Mouse (Mus musculus) brain, embryonic 18.5 days (tissue): Measurements from ENCODE around the gene Heatr6.

ENCODE experiments used
- DNase-seq: peaks from one replicate; pipeline ENCODE4 v3.0.0-alpha.2; 2012; ENCODE audit warnings: low read depth, low spot score

The Heatr6 gene

DNA sequence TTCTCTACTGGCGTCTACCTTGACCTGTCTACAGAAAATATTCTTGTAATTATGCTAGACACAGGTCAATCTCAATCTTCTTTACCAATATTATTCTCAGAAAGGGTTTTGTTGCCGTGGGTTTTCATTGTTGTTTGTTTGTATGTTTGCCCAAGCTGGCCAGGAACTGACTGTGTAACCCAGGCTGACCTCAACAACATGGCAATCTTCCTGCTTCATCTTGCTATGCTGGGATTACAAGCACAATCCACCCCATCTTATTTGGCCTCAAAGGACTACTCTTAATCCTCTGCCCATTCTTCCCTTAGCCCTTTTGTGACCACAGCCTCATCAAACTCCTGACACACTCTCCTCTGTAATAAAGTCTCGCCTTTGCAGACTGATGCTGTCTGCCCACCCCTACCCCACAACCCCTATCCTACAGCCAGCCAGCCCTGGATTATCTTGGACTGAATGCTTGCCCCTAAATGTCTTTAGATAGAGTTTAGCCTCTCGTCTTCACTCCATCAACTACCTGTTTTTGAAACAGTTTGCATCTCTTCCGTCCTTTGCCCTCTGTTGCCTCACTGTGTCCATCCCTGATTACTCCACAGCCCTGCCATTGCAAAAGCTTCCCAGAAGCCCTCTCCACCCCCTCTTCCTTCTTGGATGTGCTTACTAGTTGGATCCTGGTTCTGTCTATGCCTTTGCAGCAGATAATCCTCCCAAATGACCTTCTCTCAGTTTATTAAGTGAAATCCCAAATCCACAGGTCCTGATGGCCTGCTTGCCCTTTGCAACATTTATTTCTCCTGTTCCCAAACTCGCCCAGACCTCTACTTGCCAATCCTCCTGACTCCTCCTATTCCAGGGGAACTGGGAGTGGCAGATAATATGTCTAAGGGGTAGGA is 5.9 kb upstream of the Heatr6 start:
- no peak for DNase-seq

GRCm38 (mm10) chr11:83754227-83754626 is 731 bp downstream of the Heatr6 start:
- DNase-seq: no peak

DNA sequence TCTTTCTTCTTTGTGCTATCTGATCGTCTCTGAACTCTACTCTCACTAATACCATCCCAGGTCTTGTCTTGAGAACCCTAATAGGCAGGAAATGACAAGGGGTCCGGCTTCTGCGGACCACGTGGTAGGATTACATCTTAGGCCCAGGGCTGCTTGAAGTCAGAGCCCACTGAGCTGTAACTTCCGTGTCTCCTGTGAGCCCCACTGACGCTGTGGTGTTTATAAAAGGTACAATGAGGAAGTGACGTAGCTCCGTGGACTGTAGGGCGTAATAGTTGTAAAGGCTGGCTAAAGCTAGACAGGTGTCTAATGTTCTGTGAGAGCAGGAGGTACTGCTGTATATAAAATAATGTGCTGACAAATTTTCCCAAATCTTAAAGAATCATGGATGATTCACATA is 13.8 kb downstream of the Heatr6 start:
- DNase-seq: no peak

DNA sequence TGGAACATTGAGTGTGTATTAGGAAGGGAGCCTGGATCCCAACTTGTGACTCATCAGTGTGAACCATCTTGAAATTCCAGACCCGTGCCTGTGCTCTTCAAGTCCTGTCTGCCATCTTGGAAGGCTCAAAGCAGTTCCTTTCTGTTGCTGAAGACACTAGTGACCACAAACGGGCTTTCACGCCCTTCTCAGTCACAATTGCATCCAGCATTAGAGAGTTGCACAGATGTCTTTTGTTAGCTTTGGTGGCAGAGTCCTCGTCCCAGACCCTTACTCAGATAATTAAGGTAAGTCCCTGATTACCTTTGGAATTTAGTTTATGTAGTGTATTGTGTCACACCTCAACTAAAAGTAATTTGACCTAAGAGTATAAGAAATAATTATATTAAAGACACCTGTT is 15.5 kb downstream of the Heatr6 start:
- DNase-seq: no peak

DNA sequence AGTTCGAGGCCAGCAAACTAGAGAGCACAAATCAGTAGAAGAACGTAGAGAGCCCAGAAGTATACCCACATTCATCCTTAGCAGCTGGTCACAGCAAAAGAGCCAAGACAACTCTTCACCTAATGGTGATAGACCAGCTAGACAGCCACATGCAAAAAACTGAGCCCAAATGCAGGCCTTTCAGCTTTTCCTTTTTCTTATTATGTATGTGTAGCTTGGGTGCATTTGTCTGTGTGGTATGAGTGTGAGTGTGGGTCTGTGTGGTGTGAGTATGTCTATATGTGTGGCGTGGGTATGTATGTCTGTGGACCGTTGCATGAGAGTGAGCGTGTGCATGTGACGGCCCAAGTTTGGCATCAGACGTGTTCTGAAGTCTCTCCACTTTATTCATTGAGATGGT is 17.5 kb downstream of the Heatr6 start:
- DNase-seq: no peak

- no peak for DNase-seq
Observed at GRCm38 (mm10) chr11:83772341-83772740, 18.8 kb downstream of the Heatr6 start.

DNA sequence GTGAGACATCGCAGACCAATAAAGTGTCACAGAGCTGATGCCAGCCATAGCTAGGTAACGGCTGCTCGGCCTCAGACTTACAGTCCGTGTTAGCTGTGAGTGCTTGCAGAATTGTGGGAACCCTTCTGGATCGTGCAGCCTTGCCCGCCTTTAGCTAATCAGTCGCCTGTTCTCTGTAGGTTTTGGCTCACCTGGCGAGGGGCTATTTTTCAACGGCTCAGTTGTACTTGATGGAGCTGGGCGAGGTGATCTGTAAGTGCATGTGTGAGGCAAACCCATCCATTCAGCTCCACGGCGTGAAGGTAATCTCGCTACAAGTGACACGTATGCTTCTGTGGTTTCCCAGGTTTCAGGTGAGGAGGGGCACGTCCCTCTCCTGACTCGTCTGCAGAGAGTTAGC is 20.2 kb downstream of the Heatr6 start:
- no peak for DNase-seq

DNA sequence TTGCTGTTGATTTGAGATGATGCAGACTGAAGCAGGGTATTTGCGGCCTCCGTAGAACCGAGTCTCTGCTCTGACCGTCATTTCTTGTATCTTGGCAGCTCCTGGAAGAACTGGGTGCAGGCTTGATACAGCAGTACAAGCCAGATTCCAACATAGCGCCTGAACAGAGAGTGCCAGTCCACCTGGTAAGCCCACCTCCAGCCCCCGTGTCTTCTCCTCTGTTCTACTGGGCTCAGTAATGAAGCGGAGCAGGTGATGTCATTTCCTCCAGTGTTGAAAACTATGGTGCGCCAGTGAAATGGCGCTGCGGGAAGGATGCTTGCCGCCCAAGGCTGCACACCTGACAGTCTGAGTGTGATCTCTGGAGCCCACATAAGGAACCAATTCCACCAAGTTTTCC is 20.8 kb downstream of the Heatr6 start:
- no peak for DNase-seq

GRCm38 (mm10) chr11:83776798-83777197 is 23.3 kb downstream of the Heatr6 start:
- no peak for DNase-seq

GRCm38 (mm10) chr11:83783931-83784600 is 30.6 kb downstream of the Heatr6 start:
- DNase-seq: no peak

GRCm38 (mm10) chr11:83784661-83785060 is 31.2 kb downstream of the Heatr6 start:
- DNase-seq: no peak

GRCm38 (mm10) chr11:83785366-83785765 is 31.9 kb downstream of the Heatr6 start:
- DNase-seq: peak; percentile 16

DNA sequence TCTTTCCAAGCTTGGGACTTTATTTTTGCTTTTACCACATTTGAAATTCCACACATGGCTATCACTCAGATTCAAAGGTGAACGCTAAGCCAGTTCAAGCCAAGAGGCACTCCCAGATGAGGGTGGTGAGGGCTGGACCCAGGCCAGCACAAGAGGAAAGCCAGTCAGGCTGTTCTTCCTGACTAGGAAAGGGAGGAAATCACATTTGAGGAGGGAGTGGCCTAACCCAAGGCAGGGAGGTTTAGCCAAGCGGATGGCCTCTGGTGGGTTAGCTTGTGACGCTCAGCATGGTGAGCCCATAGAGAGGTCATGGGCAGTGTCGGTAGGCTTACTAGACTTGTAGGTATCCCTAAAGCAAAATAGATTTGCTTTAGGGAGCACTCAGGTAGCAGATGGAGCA is 33.3 kb downstream of the Heatr6 start:
- no peak for DNase-seq

DNA sequence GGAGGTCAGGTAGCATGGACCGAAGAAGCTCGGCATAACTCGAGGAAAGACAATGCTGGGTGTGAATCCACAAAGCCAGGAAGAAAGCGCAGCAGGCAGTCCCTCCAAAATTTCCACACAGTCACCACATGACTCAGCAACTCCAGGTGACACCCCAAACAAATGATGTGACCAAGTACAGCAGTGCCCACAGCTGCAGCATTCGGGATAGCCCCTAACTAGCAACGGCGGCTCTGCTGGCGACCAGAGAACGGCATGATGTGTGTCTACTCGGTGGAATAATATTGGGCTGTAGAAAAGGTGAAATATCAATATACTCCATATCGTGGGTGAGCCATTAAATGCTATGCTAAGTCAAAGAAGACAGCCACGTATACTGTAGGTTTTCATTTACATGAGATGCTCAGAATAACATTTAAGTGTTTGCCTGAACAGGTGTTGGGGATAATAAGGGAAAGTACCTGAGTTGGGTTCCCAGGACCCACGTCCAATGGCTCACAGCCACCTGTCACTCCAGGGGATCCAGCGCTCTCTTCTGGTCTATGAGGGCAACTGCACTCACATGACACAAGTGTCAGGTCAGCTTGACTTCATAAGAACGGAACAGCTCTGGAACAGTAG is 34.0 kb downstream of the Heatr6 start:
- DNase-seq: no peak

DNA sequence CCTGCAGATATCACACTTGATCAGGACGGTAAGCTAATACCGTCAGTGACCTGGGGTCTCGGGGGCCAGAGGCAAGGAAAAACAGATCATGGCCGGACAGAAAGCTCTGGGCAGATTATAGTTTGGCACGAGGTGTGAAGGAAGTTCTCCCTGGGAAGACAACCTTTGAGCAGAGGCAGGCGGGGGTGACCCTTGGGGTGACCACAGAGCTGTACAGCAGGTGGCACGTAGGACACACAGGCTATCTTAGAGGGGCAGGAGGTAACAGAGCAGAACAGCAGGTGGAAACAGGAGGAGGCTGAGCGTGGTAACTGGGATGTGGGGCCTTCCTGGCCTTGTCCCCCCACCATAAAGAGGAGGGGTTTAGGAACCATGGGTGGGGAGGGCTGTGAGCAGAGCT is 34.8 kb downstream of the Heatr6 start:
- DNase-seq: no peak

DNA sequence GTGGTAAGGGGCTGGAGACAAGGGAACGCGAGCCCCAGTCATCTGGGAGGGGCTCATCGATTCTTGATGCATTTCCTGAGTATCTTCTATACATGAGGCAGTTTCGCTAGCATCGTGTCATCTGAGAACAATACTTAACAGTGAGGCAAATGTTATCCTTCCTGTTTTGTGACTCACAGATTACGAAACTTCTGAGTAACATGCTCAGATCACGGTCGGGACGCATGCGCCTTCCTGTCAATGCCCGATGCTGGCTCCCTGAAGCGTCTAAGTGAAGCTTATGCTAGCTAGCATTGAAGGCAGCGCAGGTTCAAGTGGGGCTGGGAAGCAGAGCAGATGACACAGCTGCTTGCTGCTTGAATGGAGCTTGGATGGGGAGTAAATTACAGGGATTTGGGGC is 35.8 kb downstream of the Heatr6 start:
- no peak for DNase-seq

- DNase-seq: no peak
Observed at GRCm38 (mm10) chr11:83791133-83791532, 37.6 kb downstream of the Heatr6 start.

GRCm38 (mm10) chr11:83792316-83792914 is 38.9 kb downstream of the Heatr6 start:
- DNase-seq: no peak

DNA sequence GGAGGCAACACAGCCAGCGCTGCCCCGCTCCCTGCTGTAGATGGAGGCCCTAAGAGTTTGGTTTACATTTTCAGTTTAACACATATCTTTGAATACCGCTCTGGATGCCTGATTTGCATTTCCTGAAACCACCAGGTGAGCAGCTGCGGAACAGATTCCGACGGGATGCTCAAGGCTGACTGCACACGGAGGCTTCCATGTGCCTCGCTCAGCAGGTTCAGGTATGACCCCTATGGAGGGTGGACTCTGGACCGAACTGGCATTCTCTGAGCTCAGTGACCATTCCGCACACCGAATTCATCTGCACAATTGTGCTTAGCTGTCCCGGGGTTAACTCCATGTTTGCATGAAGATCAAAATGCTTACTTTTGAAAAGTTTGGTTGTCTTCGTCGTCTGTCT is 39.8 kb downstream of the Heatr6 start:
- DNase-seq: no peak

GRCm38 (mm10) chr11:83796112-83796511 is 42.6 kb downstream of the Heatr6 start:
- DNase-seq: peak; percentile 22

- no peak for DNase-seq
Observed at GRCm38 (mm10) chr11:83796980-83797608, 43.6 kb downstream of the Heatr6 start.
